Mouse (Mus musculus): ENCODE measurements at regions not wholly inside any gene's neighbourhood (a gene's known extent, or its start where the extent isn't known, plus 50 kb on each side); places are given as distances from the start of the nearest gene placed in this dataset.

DNA sequence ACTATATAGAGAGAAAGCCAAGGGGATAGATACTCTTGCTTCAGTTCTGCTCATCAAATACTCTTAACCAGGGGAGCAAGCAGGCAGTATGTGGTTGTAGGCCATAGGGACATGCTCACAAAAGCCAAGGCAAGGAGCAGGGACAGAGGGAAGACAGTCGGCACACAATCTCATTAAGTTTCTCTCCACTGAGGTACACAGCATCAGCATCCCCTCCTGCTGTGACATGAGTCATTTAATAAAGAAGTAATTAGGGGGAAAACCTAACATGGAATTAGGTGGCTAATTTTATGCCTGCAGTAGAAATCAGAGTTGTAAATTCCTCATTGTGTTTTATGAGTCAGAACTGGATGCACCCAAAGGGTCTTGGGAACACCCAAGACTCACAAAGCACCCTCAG lies 203.2 kb downstream of the Pdgfra start:
- DNase-seq (no peak), ATAC-seq (ENCODE audit: low FRiP score, low TSS enrichment) (no peak)
- Histone ChIP-seq H3K4me1 (ENCODE audit: control insufficient read depth, insufficient read depth, low read length) (no peaks in the 10 kb centered on the region), H3K27me3 (ENCODE audit: control insufficient read depth, insufficient read depth, low read length) (peaks cover 16% of the 10 kb centered on the region), H3K9ac (replicated peaks; ENCODE audit: low read length) (no peak overlapping the region), H3K36me3 (ENCODE audit: control insufficient read depth, insufficient read depth, low read length) (no peaks in the 10 kb centered on the region), H3K4me3 (replicated peaks; ENCODE audit: low read depth, low read length) (no peak overlapping the region), H3K4me2 (ENCODE audit: low read length) (no peak overlapping the region), H3K27ac (replicated peaks; ENCODE audit: low read depth, low read length) (no peak overlapping the region), H3K9me3 (ENCODE audit: control insufficient read depth, low read length) (no peaks in the 10 kb centered on the region)
- 33% methylated on average over 1 of the region's 1 CpGs for WGBS

DNA sequence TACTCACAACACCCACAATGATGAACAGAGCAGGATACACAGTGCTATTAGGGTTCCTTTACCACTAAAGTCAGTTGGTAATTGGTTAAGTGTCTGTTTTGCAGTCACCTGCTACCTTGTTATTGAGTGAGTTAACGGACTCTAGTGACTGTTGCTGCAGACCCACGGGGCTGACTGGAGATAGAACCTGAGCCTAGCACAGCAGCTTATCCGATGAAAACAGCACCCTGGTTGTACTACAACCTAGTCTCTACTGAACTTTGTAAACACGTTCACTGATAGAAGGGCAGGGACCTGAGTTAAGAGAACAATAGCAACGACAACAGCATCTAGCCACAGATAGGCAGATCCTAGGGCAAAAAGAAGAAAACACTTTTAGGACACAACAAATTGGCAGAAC lies 206.8 kb downstream of the Pdgfra start:
- WGBS: 87% methylated on average over 5 of the region's 5 CpGs
- H3K27me3 ChIP-seq (ENCODE audit: control insufficient read depth, insufficient read depth, low read length): no peaks in the 10 kb centered on the region
- H3K36me3 ChIP-seq (ENCODE audit: control insufficient read depth, insufficient read depth, low read length): no peaks in the 10 kb centered on the region
- DNase-seq: no peak
- no peak overlapping the region for H3K27ac ChIP-seq (replicated peaks; ENCODE audit: low read depth, low read length)
- H3K9ac ChIP-seq (replicated peaks; ENCODE audit: low read length): no peak overlapping the region
- no peaks in the 10 kb centered on the region for H3K4me1 ChIP-seq (ENCODE audit: control insufficient read depth, insufficient read depth, low read length)
- no peak for ATAC-seq (ENCODE audit: low FRiP score, low TSS enrichment)
- no peak overlapping the region for H3K4me2 ChIP-seq (ENCODE audit: low read length)
- H3K9me3 ChIP-seq (ENCODE audit: control insufficient read depth, low read length): no peaks in the 10 kb centered on the region
- no peak overlapping the region for H3K4me3 ChIP-seq (replicated peaks; ENCODE audit: low read depth, low read length)

DNA sequence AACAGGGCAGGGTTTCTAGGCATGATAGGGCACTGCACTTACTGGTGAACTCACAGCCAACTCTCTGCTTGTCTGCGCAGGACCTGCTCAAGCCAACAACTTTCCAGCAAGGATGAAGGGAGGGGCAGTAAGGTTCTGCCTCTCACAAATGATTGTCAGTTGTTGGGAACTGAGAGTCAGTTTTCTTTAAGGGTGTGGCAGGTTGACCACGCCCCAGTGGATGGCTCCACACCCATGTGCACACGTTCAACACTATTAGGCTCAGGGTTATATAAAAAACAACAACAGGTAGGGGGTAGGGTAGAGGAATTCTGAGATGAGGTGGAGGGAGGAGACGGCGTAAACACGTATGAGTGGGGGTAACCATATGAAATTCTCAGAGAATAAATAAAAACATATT lies 210.9 kb upstream of the Kit start:
- Histone ChIP-seq H3K27me3 (ENCODE audit: control insufficient read depth, insufficient read depth, low read length) (no peaks in the 10 kb centered on the region), H3K4me1 (ENCODE audit: control insufficient read depth, insufficient read depth, low read length) (no peaks in the 10 kb centered on the region), H3K27ac (replicated peaks; ENCODE audit: low read depth, low read length) (no peak overlapping the region), H3K36me3 (ENCODE audit: control insufficient read depth, insufficient read depth, low read length) (no peaks in the 10 kb centered on the region), H3K9me3 (ENCODE audit: control insufficient read depth, low read length) (no peaks in the 10 kb centered on the region), H3K4me2 (ENCODE audit: low read length) (no peak overlapping the region), H3K9ac (replicated peaks; ENCODE audit: low read length) (no peak overlapping the region), H3K4me3 (replicated peaks; ENCODE audit: low read depth, low read length) (no peak overlapping the region)
- DNase-seq (no peak), ATAC-seq (ENCODE audit: low FRiP score, low TSS enrichment) (no peak)
- WGBS: 89% methylated on average over 6 of the region's 6 CpGs

DNA sequence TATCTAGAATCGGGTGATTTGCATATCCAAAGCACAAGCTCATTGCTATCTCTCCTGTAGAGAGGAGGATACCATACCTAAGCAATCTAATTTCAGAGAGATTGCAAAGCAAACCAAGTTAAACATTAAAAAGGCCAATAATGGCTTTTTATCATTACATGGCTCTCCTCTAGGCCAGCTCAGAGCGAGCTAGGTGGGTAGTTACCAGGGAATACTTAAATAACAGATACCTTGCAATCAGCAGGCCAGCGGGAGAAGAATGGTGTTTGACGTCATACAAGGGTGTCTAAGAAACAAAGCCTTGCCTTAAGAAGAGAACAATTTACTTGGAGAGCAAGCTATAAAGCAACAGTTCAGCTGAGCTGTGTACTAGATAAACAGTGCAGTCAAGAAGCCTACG lies 207.4 kb upstream of the Kit start:
- H3K27ac ChIP-seq (replicated peaks; ENCODE audit: low read depth, low read length): no peak overlapping the region
- H3K36me3 ChIP-seq (ENCODE audit: control insufficient read depth, insufficient read depth, low read length): no peaks in the 10 kb centered on the region
- 85% methylated on average over 5 of the region's 5 CpGs for WGBS
- H3K4me2 ChIP-seq (ENCODE audit: low read length): no peak overlapping the region
- ATAC-seq (ENCODE audit: low FRiP score, low TSS enrichment): no peak
- no peak overlapping the region for H3K9ac ChIP-seq (replicated peaks; ENCODE audit: low read length)
- no peak overlapping the region for H3K4me3 ChIP-seq (replicated peaks; ENCODE audit: low read depth, low read length)
- H3K4me1 ChIP-seq (ENCODE audit: control insufficient read depth, insufficient read depth, low read length): no peaks in the 10 kb centered on the region
- DNase-seq: no peak
- no peaks in the 10 kb centered on the region for H3K27me3 ChIP-seq (ENCODE audit: control insufficient read depth, insufficient read depth, low read length)
- no peaks in the 10 kb centered on the region for H3K9me3 ChIP-seq (ENCODE audit: control insufficient read depth, low read length)

DNA sequence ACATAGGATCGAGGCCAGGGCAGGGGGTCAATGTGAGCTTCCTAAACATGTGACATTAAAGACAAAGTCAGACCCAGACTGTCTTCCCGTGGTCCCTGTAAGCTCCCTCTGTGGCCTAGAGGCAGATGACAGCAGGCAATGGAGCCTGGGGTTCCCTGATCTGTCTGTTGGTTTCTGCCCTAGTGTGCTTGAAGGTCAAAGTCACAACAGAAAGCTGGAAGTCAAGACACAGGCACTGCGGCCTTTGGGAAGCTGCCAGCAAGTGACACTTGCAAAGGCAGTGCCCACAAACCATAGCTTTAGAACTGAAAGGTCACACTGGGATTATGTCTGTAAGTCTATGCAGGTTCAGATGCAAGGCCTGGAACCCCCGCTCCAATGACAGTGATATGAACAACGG lies 206.0 kb upstream of the Kit start:
- no peaks in the 10 kb centered on the region for H3K9me3 ChIP-seq (ENCODE audit: control insufficient read depth, low read length)
- ATAC-seq (ENCODE audit: low FRiP score, low TSS enrichment): no peak
- no peak overlapping the region for H3K4me2 ChIP-seq (ENCODE audit: low read length)
- WGBS: 81% methylated on average over 5 of the region's 5 CpGs
- no peaks in the 10 kb centered on the region for H3K27me3 ChIP-seq (ENCODE audit: control insufficient read depth, insufficient read depth, low read length)
- no peak overlapping the region for H3K27ac ChIP-seq (replicated peaks; ENCODE audit: low read depth, low read length)
- no peaks in the 10 kb centered on the region for H3K4me1 ChIP-seq (ENCODE audit: control insufficient read depth, insufficient read depth, low read length)
- H3K4me3 ChIP-seq (replicated peaks; ENCODE audit: low read depth, low read length): no peak overlapping the region
- no peak overlapping the region for H3K9ac ChIP-seq (replicated peaks; ENCODE audit: low read length)
- DNase-seq: no peak
- no peaks in the 10 kb centered on the region for H3K36me3 ChIP-seq (ENCODE audit: control insufficient read depth, insufficient read depth, low read length)

DNA sequence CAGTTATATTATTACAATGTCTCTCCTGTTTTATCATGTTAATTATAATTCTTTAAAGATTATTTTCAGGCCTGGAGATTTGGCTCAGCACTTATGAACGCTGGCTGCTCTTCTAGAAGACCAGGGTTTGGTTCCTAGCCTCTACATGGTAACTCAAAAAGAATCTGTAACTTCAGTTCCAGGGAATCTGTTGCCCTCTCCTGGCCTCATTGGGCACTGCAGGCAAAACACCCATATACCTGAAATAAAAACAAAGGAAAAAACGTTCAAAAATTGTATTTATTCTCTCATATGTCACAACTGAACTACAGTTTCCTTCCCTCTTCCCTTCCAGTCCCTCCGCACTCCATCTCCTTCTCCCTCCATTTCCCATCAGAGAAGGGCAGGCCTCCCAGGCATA lies 201.9 kb upstream of the Kit start:
- H3K9ac ChIP-seq (replicated peaks; ENCODE audit: low read length): no peak overlapping the region
- no peak overlapping the region for H3K4me3 ChIP-seq (replicated peaks; ENCODE audit: low read depth, low read length)
- H3K4me1 ChIP-seq (ENCODE audit: control insufficient read depth, insufficient read depth, low read length): peaks cover 6% of the 10 kb centered on the region; the same call in 1 of the 2 replicates
- H3K9me3 ChIP-seq (ENCODE audit: control insufficient read depth, low read length): no peaks in the 10 kb centered on the region
- no peaks in the 10 kb centered on the region for H3K27me3 ChIP-seq (ENCODE audit: control insufficient read depth, insufficient read depth, low read length)
- H3K36me3 ChIP-seq (ENCODE audit: control insufficient read depth, insufficient read depth, low read length): no peaks in the 10 kb centered on the region
- DNase-seq: no peak
- H3K4me2 ChIP-seq (ENCODE audit: low read length): no peak overlapping the region
- H3K27ac ChIP-seq (replicated peaks; ENCODE audit: low read depth, low read length): no peak overlapping the region
- WGBS: 67% methylated on average over 3 of the region's 3 CpGs
- ATAC-seq (ENCODE audit: low FRiP score, low TSS enrichment): no peak

DNA sequence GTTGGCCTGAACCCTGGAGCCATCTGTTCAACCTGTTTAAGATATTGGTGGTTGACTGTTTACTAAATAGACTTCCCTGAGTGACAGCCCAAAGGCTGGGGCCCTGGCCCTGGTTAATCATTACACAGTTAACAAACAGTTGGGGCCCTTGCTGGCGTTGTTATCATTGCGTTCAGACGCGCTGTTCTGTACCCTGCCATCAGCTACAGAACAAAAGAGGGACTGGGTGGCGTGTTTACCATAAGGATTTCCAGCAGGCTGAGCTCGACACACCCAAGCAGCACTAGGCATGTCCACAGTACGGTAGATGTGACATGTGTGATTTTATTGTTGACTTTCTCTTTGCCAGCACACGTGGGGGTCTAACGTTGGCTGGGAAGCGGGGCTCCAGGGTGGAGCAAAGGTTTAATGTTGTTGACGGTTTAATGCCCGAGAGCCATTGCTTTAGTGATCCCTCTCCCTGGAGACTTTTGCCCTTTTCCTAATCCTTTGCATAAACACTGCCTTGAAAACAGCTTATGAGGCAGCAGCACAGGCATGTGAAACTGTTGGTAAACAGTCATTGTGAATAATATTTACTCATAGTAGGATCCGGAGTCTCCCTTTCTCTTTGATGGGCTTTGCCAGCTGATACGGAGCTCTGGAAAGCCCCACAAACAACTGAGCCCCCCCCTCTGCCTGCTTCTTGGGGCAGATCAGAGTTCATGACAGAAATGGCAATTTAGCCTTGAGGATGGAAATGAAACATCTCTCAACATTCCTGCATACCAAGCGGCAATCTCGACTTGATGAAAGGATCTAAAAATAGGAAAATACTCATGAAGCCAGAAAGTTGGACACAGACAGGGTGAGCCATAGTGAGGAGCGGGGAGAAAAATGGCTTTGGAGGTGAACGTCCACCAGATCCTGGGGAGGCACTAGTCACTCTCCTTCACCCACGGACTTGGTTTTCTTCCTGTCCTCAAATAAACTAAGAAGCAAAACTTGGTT lies 197.1 kb upstream of the Kit start:
- H3K9ac ChIP-seq (replicated peaks; ENCODE audit: low read length): no peak overlapping the region
- H3K4me3 ChIP-seq (replicated peaks; ENCODE audit: low read depth, low read length): no peak overlapping the region
- peaks cover 6% of the 10 kb centered on the region; the same call in 1 of the 2 replicates for H3K4me1 ChIP-seq (ENCODE audit: control insufficient read depth, insufficient read depth, low read length)
- DNase-seq: peak; percentile 42
- H3K27ac ChIP-seq (replicated peaks; ENCODE audit: low read depth, low read length): no peak overlapping the region
- no peak overlapping the region for H3K4me2 ChIP-seq (ENCODE audit: low read length)
- no peaks in the 10 kb centered on the region for H3K27me3 ChIP-seq (ENCODE audit: control insufficient read depth, insufficient read depth, low read length)
- no peak for ATAC-seq (ENCODE audit: low FRiP score, low TSS enrichment)
- no peaks in the 10 kb centered on the region for H3K36me3 ChIP-seq (ENCODE audit: control insufficient read depth, insufficient read depth, low read length)
- 49% methylated on average over 19 of the region's 19 CpGs for WGBS
- H3K9me3 ChIP-seq (ENCODE audit: control insufficient read depth, low read length): no peaks in the 10 kb centered on the region

DNA sequence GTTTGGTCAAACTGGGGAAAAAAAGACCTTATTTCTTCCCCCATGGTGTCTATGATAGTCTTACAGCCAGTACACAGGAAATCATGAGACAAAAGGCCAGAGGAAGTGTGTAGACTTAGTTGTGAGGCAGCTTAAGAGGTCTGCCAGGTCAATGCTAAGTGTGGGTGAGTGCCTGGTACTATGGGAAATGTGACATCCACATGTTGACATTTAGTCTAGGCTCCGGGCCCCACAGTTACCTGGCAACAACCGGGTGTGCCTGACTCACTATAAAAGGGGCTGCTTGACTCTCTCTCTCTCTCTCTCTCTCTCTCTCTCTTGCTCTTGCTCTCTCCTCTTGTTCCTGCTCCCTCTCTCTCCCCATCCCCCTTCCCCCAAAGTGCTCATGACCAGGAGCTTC lies 196.1 kb upstream of the Kit start:
- ATAC-seq (ENCODE audit: low FRiP score, low TSS enrichment): no peak

DNA sequence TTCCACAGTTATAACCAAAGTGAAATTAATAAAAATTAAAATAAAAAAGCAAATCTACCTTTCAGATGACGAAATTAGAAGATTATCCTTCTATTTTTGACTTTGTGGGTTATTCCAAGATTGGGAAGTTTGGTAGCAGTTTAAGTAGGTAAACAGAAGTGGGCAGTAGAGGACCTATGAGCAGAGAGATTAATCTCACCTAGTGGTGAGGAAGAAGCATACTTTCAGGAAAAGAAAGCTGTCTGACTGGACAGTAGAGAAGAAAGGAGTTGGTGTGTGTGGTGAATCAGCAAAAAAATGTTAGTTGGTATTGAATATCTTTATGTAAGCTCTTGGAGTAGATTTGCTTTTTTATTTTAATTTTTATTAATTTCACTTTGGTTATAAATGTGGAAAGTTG lies 194.4 kb upstream of the Kit start:
- 72% methylated on average over 1 of the region's 1 CpGs for WGBS
- ATAC-seq (ENCODE audit: low FRiP score, low TSS enrichment): no peak
- Histone ChIP-seq H3K27me3 (ENCODE audit: control insufficient read depth, insufficient read depth, low read length) (no peaks in the 10 kb centered on the region), H3K27ac (replicated peaks; ENCODE audit: low read depth, low read length) (no peak overlapping the region), H3K4me1 (ENCODE audit: control insufficient read depth, insufficient read depth, low read length) (peaks cover 6% of the 10 kb centered on the region; the same call in 1 of the 2 replicates), H3K9me3 (ENCODE audit: control insufficient read depth, low read length) (no peaks in the 10 kb centered on the region), H3K36me3 (ENCODE audit: control insufficient read depth, insufficient read depth, low read length) (no peaks in the 10 kb centered on the region), H3K4me2 (ENCODE audit: low read length) (no peak overlapping the region), H3K4me3 (replicated peaks; ENCODE audit: low read depth, low read length) (no peak overlapping the region), H3K9ac (replicated peaks; ENCODE audit: low read length) (no peak overlapping the region)
- no peak for DNase-seq

More for the DNA sequence above, 196.1 kb upstream of the Kit start:
- H3K36me3 ChIP-seq (ENCODE audit: control insufficient read depth, insufficient read depth, low read length): no peaks in the 10 kb centered on the region
- WGBS: 40% methylated on average over 2 of the region's 2 CpGs
- H3K4me1 ChIP-seq (ENCODE audit: control insufficient read depth, insufficient read depth, low read length): peaks cover 6% of the 10 kb centered on the region; the same call in 1 of the 2 replicates
- H3K27me3 ChIP-seq (ENCODE audit: control insufficient read depth, insufficient read depth, low read length): no peaks in the 10 kb centered on the region
- no peak overlapping the region for H3K4me2 ChIP-seq (ENCODE audit: low read length)
- no peak overlapping the region for H3K9ac ChIP-seq (replicated peaks; ENCODE audit: low read length)
- H3K9me3 ChIP-seq (ENCODE audit: control insufficient read depth, low read length): no peaks in the 10 kb centered on the region
- H3K4me3 ChIP-seq (replicated peaks; ENCODE audit: low read depth, low read length): no peak overlapping the region
- no peak overlapping the region for H3K27ac ChIP-seq (replicated peaks; ENCODE audit: low read depth, low read length)
- DNase-seq: no peak

All from midbrain, embryonic 14.5 days (tissue).